Mouse (Mus musculus) small intestine, adult 2 months (tissue): Measurements from ENCODE around the gene Eno2.

Experiments used
- CTCF ChIP-seq: fragments of 200-500 bp; IDR thresholded peaks from 2 replicates; pipeline ENCODE4 v1.5.1; 2012; ENCODE audit warnings: low read depth, mild to moderate bottlenecking, control low read depth, inconsistent platforms, low read length, moderate library complexity, mixed read lengths; ENCODE audit not compliant: insufficient replicate concordance, insufficient read length; ENCODE audit errors: extremely low read depth
- POLR2A ChIP-seq: fragments of 200-500 bp; IDR thresholded peaks from 2 replicates; pipeline ENCODE4 v1.6.1; 2012; ENCODE audit warnings: low read depth, mild to moderate bottlenecking, control low read depth, inconsistent platforms, low read length, moderate library complexity

- TF ChIP-seq CTCF (peak; percentile 90), POLR2A (no peak)
Measured at GRCm38 (mm10) chr6:124759259-124759658, 10.2 kb downstream of the Eno2 start.
